Mouse (Mus musculus): ENCODE measurements around the gene Gm5134. TPM values are rescaled to one million over a fixed set of nuclear protein-coding genes. Genes with fewer than 3 reads are reported as not detected.

The Gm5134 gene
- polyA plus RNA-seq, 1 experiment from 2014 or later, result 0.22 TPM

DNA sequence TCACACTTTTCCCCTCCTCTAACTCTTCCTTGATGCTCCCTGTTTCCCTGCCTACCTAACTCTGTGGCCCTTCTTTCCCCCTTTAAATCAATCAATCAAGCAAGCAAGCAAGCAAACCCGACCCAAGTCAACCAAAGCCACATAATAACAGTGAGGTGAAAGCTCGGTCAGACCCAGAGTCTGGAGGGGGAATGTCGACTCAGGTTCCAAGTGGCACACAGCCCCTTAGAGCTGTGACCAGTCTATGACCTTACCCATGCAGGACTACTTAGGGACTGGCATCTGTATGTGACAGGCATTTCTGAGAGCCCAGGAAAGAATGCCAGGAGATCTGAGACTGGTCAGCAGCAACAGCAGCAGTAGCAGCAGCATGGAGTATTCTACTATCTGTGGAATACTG, 42.0 kb downstream of the Gm5134 start:
- H3K9me3 ChIP-seq (ENCODE audit: control insufficient read depth, low read length), result no peaks in the 10 kb centered on the region
- no peak overlapping the region for H3K4me3 ChIP-seq (ENCODE audit: low read depth, low read length)
- 43% methylated on average over 3 of the region's 3 CpGs for WGBS
- H3K9ac ChIP-seq (ENCODE audit: low read depth, low read length), result no peak overlapping the region
- no peak for DNase-seq (ENCODE audit: low spot score)
- H3K27ac ChIP-seq (ENCODE audit: low read depth, low read length), result no peak overlapping the region
- no peaks in the 10 kb centered on the region for H3K27me3 ChIP-seq (replicated peaks; ENCODE audit: control insufficient read depth, insufficient read depth, low read length)
- no peaks in the 10 kb centered on the region for H3K4me1 ChIP-seq (replicated peaks; ENCODE audit: control insufficient read depth, insufficient read depth, low read length)
- no peak overlapping the region for H3K4me2 ChIP-seq
- H3K36me3 ChIP-seq (ENCODE audit: control insufficient read depth, insufficient read depth, low read length), result no peaks in the 10 kb centered on the region
- no peak for ATAC-seq (replicated peaks; ENCODE audit: low FRiP score)

DNA sequence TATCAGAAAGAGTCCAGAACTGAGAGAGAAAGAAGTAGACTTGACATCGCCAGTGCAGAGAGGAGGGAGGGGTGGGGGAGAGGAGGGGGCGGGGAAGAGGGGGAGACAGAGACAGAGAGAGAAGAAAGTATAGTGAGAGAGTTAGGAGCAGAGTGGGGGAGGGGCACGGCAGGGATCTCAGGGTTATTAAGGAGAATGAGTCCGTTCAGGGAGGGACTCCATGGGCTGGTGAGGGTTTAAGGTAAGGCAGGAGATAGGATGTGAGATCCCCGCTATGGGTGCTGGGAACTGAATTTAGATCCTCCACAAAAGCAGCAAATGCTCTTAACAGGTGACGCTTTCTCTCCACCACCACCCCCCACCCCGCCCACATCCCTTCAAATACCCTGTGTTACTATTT, 46.8 kb downstream of the Gm5134 start:
- Histone ChIP-seq H3K36me3 (ENCODE audit: control insufficient read depth, insufficient read depth, low read length) (no peaks in the 10 kb centered on the region), H3K27me3 (replicated peaks; ENCODE audit: control insufficient read depth, insufficient read depth, low read length) (no peaks in the 10 kb centered on the region), H3K9ac (ENCODE audit: low read depth, low read length) (no peak overlapping the region), H3K4me3 (ENCODE audit: low read depth, low read length) (no peak overlapping the region), H3K27ac (ENCODE audit: low read depth, low read length) (no peak overlapping the region), H3K4me2 (no peak overlapping the region), H3K9me3 (ENCODE audit: control insufficient read depth, low read length) (no peaks in the 10 kb centered on the region), H3K4me1 (replicated peaks; ENCODE audit: control insufficient read depth, insufficient read depth, low read length) (no peaks in the 10 kb centered on the region)
- 34% methylated on average over 7 of the region's 7 CpGs for WGBS
- no peak for DNase-seq (ENCODE audit: low spot score)
- ATAC-seq (replicated peaks; ENCODE audit: low FRiP score), result no peak

- 41% methylated on average over 3 of the region's 3 CpGs for WGBS
- ATAC-seq (replicated peaks; ENCODE audit: low FRiP score) (no peak), DNase-seq (ENCODE audit: low spot score) (no peak)
- Histone ChIP-seq H3K9me3 (ENCODE audit: control insufficient read depth, low read length) (no peaks in the 10 kb centered on the region), H3K27me3 (replicated peaks; ENCODE audit: control insufficient read depth, insufficient read depth, low read length) (no peaks in the 10 kb centered on the region), H3K4me3 (ENCODE audit: low read depth, low read length) (no peak overlapping the region), H3K4me1 (replicated peaks; ENCODE audit: control insufficient read depth, insufficient read depth, low read length) (no peaks in the 10 kb centered on the region), H3K27ac (ENCODE audit: low read depth, low read length) (no peak overlapping the region), H3K36me3 (ENCODE audit: control insufficient read depth, insufficient read depth, low read length) (no peaks in the 10 kb centered on the region), H3K9ac (ENCODE audit: low read depth, low read length) (no peak overlapping the region), H3K4me2 (no peak overlapping the region)
Observed at GRCm38 (mm10) chr10:76002101-76002521, 47.8 kb downstream of the Gm5134 start.

- ATAC-seq (replicated peaks; ENCODE audit: low FRiP score) (no peak), DNase-seq (ENCODE audit: low spot score) (no peak)
- Histone ChIP-seq H3K27me3 (replicated peaks; ENCODE audit: control insufficient read depth, insufficient read depth, low read length) (no peaks in the 10 kb centered on the region), H3K4me2 (no peak overlapping the region), H3K27ac (ENCODE audit: low read depth, low read length) (no peak overlapping the region), H3K36me3 (ENCODE audit: control insufficient read depth, insufficient read depth, low read length) (no peaks in the 10 kb centered on the region), H3K9ac (ENCODE audit: low read depth, low read length) (no peak overlapping the region), H3K4me3 (ENCODE audit: low read depth, low read length) (no peak overlapping the region), H3K4me1 (replicated peaks; ENCODE audit: control insufficient read depth, insufficient read depth, low read length) (no peaks in the 10 kb centered on the region), H3K9me3 (ENCODE audit: control insufficient read depth, low read length) (no peaks in the 10 kb centered on the region)
- 51% methylated on average over 2 of the region's 2 CpGs for WGBS
Observed at GRCm38 (mm10) chr10:76002615-76003014, 48.3 kb downstream of the Gm5134 start.

- Histone ChIP-seq H3K9ac (ENCODE audit: low read depth, low read length) (no peak overlapping the region), H3K4me3 (ENCODE audit: low read depth, low read length) (no peak overlapping the region), H3K27ac (ENCODE audit: low read depth, low read length) (no peak overlapping the region), H3K36me3 (ENCODE audit: control insufficient read depth, insufficient read depth, low read length) (no peaks in the 10 kb centered on the region), H3K27me3 (replicated peaks; ENCODE audit: control insufficient read depth, insufficient read depth, low read length) (no peaks in the 10 kb centered on the region), H3K4me1 (replicated peaks; ENCODE audit: control insufficient read depth, insufficient read depth, low read length) (no peaks in the 10 kb centered on the region), H3K4me2 (no peak overlapping the region), H3K9me3 (ENCODE audit: control insufficient read depth, low read length) (no peaks in the 10 kb centered on the region)
- 90% methylated on average over 2 of the region's 2 CpGs for WGBS
- no peak for ATAC-seq (replicated peaks; ENCODE audit: low FRiP score)
- DNase-seq (ENCODE audit: low spot score), result no peak
Observed at GRCm38 (mm10) chr10:76003221-76003620, 48.9 kb downstream of the Gm5134 start.

DNA sequence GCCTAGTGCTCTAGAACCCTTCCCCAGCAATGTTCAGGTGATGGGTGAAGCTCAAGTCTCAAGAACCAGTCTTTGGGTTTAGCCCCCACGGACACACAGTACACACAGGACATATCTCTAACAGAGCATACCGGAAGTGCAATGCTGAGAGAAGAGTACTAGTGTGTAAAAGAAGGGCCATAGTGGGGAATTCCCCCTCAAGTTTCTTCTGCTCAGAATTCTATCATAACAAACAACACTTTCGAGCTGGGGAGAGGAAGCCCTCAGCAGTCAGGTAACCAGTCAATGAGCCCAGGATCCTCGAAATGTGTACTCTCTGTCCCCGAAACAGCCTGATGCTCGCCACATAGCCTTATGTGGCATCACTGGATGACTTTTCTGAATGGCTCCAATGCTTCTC, 52.1 kb downstream of the Gm5134 start:
- DNase-seq (ENCODE audit: low spot score), result no peak
- 79% methylated on average over 6 of the region's 6 CpGs for WGBS

DNA sequence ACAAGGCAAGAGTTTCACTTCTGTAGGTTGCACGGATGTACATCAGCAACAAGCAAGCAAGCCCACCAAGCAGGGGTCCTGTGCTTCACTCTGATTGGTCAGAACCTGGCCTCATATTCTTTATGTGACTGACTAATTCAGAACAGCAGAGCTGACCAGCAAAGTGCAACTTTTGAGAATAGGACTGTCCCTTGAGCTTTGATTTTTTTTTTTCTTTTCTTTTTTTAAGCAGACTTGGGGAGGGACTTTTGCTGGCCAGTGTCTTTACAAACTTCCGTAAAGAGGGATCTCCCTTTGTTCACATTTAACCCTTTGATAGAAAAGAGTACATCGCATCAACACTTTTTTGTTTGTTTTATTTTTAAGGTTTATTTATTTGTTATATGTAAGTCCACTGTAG, 55.5 kb downstream of the Gm5134 start:
- 74% methylated on average over 3 of the region's 3 CpGs for WGBS
- H3K4me3 ChIP-seq (ENCODE audit: low read depth, low read length), result no peak overlapping the region
- H3K27ac ChIP-seq (ENCODE audit: low read depth, low read length), result no peak overlapping the region
- no peaks in the 10 kb centered on the region for H3K36me3 ChIP-seq (ENCODE audit: control insufficient read depth, insufficient read depth, low read length)
- no peaks in the 10 kb centered on the region for H3K9me3 ChIP-seq (ENCODE audit: control insufficient read depth, low read length)
- no peak overlapping the region for H3K9ac ChIP-seq (ENCODE audit: low read depth, low read length)
- no peaks in the 10 kb centered on the region for H3K4me1 ChIP-seq (replicated peaks; ENCODE audit: control insufficient read depth, insufficient read depth, low read length)
- ATAC-seq (replicated peaks; ENCODE audit: low FRiP score) (no peak), DNase-seq (ENCODE audit: low spot score) (no peak)
- H3K27me3 ChIP-seq (replicated peaks; ENCODE audit: control insufficient read depth, insufficient read depth, low read length), result no peaks in the 10 kb centered on the region
- no peak overlapping the region for H3K4me2 ChIP-seq

More for the DNA sequence above, 52.1 kb downstream of the Gm5134 start:
- Histone ChIP-seq H3K27me3 (replicated peaks; ENCODE audit: control insufficient read depth, insufficient read depth, low read length) (no peaks in the 10 kb centered on the region), H3K9me3 (ENCODE audit: control insufficient read depth, low read length) (no peaks in the 10 kb centered on the region), H3K36me3 (ENCODE audit: control insufficient read depth, insufficient read depth, low read length) (no peaks in the 10 kb centered on the region), H3K9ac (ENCODE audit: low read depth, low read length) (no peak overlapping the region), H3K4me3 (ENCODE audit: low read depth, low read length) (no peak overlapping the region), H3K4me1 (replicated peaks; ENCODE audit: control insufficient read depth, insufficient read depth, low read length) (no peaks in the 10 kb centered on the region), H3K4me2 (no peak overlapping the region), H3K27ac (ENCODE audit: low read depth, low read length) (no peak overlapping the region)
- ATAC-seq (replicated peaks; ENCODE audit: low FRiP score), result no peak

DNA sequence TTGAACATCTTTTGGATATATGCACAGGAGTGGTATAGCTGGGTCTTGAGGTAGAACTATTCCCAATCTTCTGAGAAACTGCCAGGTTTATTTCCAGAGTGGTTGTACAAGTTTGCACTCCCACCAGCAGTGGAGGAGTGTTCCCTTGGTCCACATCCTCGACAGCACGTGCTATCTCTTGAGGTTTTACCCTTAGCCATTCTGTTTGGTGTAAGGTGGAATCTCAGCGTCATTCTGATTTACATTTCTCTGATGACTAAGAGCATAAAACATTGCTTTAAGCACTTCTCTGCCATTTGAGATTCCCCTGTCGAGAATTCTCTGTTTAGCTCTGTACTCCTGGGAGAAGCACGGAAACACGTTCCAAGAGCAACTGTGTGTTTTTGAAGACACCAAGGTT, 58.6 kb downstream of the Gm5134 start:
- 67% methylated on average over 6 of the region's 6 CpGs for WGBS
- ATAC-seq (replicated peaks; ENCODE audit: low FRiP score) (no peak), DNase-seq (ENCODE audit: low spot score) (no peak)

GRCm38 (mm10) chr10:76016886-76017285, 62.6 kb downstream of the Gm5134 start:
- no peak overlapping the region for H3K4me3 ChIP-seq (ENCODE audit: low read depth, low read length)
- H3K9ac ChIP-seq (ENCODE audit: low read depth, low read length), result no peak overlapping the region
- H3K9me3 ChIP-seq (ENCODE audit: control insufficient read depth, low read length), result no peaks in the 10 kb centered on the region
- no peaks in the 10 kb centered on the region for H3K36me3 ChIP-seq (ENCODE audit: control insufficient read depth, insufficient read depth, low read length)
- H3K27me3 ChIP-seq (replicated peaks; ENCODE audit: control insufficient read depth, insufficient read depth, low read length), result no peaks in the 10 kb centered on the region
- no peak for ATAC-seq (replicated peaks; ENCODE audit: low FRiP score)
- H3K4me2 ChIP-seq, result no peak overlapping the region
- 87% methylated on average over 3 of the region's 3 CpGs for WGBS
- no peaks in the 10 kb centered on the region; the same call in 1 of the 2 replicates for H3K4me1 ChIP-seq (replicated peaks; ENCODE audit: control insufficient read depth, insufficient read depth, low read length)
- no peak overlapping the region for H3K27ac ChIP-seq (ENCODE audit: low read depth, low read length)
- DNase-seq (ENCODE audit: low spot score), result no peak

More for the DNA sequence above, 58.6 kb downstream of the Gm5134 start:
- Histone ChIP-seq H3K9ac (ENCODE audit: low read depth, low read length) (no peak overlapping the region), H3K4me1 (replicated peaks; ENCODE audit: control insufficient read depth, insufficient read depth, low read length) (no peaks in the 10 kb centered on the region), H3K27ac (ENCODE audit: low read depth, low read length) (no peak overlapping the region), H3K4me3 (ENCODE audit: low read depth, low read length) (no peak overlapping the region), H3K9me3 (ENCODE audit: control insufficient read depth, low read length) (no peaks in the 10 kb centered on the region), H3K4me2 (no peak overlapping the region), H3K36me3 (ENCODE audit: control insufficient read depth, insufficient read depth, low read length) (no peaks in the 10 kb centered on the region), H3K27me3 (replicated peaks; ENCODE audit: control insufficient read depth, insufficient read depth, low read length) (no peaks in the 10 kb centered on the region)

Measured in liver, embryonic 11.5 days (tissue).